ENCODE assay signal across 8 mouse cellular contexts in the genomic region with DNA sequence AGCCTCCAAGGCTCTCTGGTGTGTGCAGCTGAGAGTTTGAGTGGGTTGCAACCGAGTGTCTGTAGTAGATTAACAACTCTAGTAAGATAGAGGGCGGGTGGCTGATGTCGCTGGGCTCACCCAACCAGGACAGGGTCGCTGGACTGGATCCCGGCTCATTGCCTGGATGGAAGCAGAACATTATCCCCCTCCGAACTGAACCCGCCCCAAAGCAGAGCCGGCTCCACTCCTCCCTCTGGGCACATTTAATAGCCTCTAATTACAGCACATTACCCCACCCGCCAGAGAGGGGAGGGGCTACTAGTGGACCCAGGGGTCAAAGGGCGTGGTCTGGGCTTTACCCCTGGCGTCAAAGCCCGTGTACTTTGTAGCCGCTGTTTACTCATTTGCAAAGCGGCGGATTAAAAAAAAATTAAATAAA. TPM values are rescaled to one million over a fixed set of nuclear protein-coding genes. Genes with fewer than 3 reads are reported as not detected.
DNase-seq lines count a peak whose midpoint lies in the region; ATAC-seq lines count a peak whose summit lies in the region.

No protein-coding gene starts in this region.

- no peaks in the 10 kb centered on the region for H3K27me3 ChIP-seq in erythroblast, embryonic 14.5 days (ENCODE audit: control insufficient read depth)
- peaks cover 24% of the 10 kb centered on the region for H3K27me3 ChIP-seq in limb, embryonic 12.5 days
- H3K27me3 ChIP-seq in midbrain, embryonic 13.5 days = peaks cover 37% of the 10 kb centered on the region

- peak overlapping the region; percentile 82 for H3K4me2 ChIP-seq in limb, embryonic 12.5 days
- peak overlapping the region; percentile 87 for H3K4me2 ChIP-seq in midbrain, embryonic 13.5 days (replicated peaks)

- no peaks in the 10 kb centered on the region for H3K36me3 ChIP-seq in erythroblast, embryonic 14.5 days (ENCODE audit: control insufficient read depth)
- no peaks in the 10 kb centered on the region for H3K36me3 ChIP-seq in limb, embryonic 12.5 days
- no peaks in the 10 kb centered on the region for H3K36me3 ChIP-seq in midbrain, embryonic 13.5 days

- no peak for ATAC-seq in limb, embryonic 12.5 days (ENCODE audit: insufficient number of reproducible peaks, insufficient read depth, low FRiP score, low TSS enrichment, low read depth)
- no peak for ATAC-seq in midbrain, embryonic 13.5 days

- H3K9ac ChIP-seq in limb, embryonic 12.5 days (replicated peaks) = no peak overlapping the region
- H3K9ac ChIP-seq in midbrain, embryonic 13.5 days (replicated peaks) = peak overlapping the region; percentile 28; the same call in 1 of the 2 replicates

- no peak overlapping the region for H3K27ac ChIP-seq in limb, embryonic 12.5 days
- no peak overlapping the region for H3K27ac ChIP-seq in midbrain, embryonic 13.5 days

- H3K4me3 ChIP-seq in erythroblast, embryonic 14.5 days (replicated peaks) = peak overlapping the region; percentile 75
- H3K4me3 ChIP-seq in limb, embryonic 12.5 days (replicated peaks) = no peak overlapping the region
- peak overlapping the region; percentile 59; the same call in 1 of the 2 replicates for H3K4me3 ChIP-seq in midbrain, embryonic 13.5 days (replicated peaks)

- H3K9me3 ChIP-seq in erythroblast, embryonic 14.5 days (ENCODE audit: control insufficient read depth, low read length) = no peaks in the 10 kb centered on the region
- H3K9me3 ChIP-seq in limb, embryonic 12.5 days = no peaks in the 10 kb centered on the region
- H3K9me3 ChIP-seq in midbrain, embryonic 13.5 days = no peaks in the 10 kb centered on the region

- H3K4me1 ChIP-seq in erythroblast, embryonic 14.5 days (ENCODE audit: control insufficient read depth) = peaks cover 60% of the 10 kb centered on the region
- H3K4me1 ChIP-seq in limb, embryonic 12.5 days (replicated peaks) = peaks cover 34% of the 10 kb centered on the region
- peaks cover 32% of the 10 kb centered on the region for H3K4me1 ChIP-seq in midbrain, embryonic 13.5 days (replicated peaks)

- intact Hi-C loops in heart, postnatal 14 days (cut with DNase I) = loop anchor here (1.0 kb wide), 1 partner anchor 14 kb away; no protein-coding TSS in a partner anchor
- intact Hi-C loops in left cerebral cortex, postnatal 14 days (cut with DNase I) = no loop called here

- WGBS in limb, embryonic 12.5 days = 5% methylated on average over 15 of the region's 15 CpGs
- WGBS in midbrain, embryonic 13.5 days = 12% methylated on average over 15 of the region's 15 CpGs

- DNase-seq in B cell, adult 2 months = peak; percentile 39 to 44
- peak; percentile 73 for DNase-seq in MN1 (ENCODE audit: low spot score)
- peak; percentile 60 to 61 for DNase-seq in heart, postnatal 14 days
- DNase-seq in frontal cortex, postnatal 36 days (ENCODE audit: low spot score in 2 of 2) = no peak
- DNase-seq in left cerebral cortex, postnatal 14 days (ENCODE audit: low spot score in 2 of 2) = no peak

RNA-seq across cellular contexts. Expression of a gene that starts 1.1 kb away (rescaled TPM):
- polyA plus RNA-seq in erythroblast, embryonic 14.5 days (2012) = 0.46 and 0.58 TPM in 2 replicates
- 1 to 10 TPM; 1.6 to 2.0 TPM for total RNA-seq in heart, postnatal 14 days (2021)
- 19.3 and 19.7 TPM in 2 replicates for polyA plus RNA-seq in limb, embryonic 12.5 days (2016; fragmentation: Nextera tagmentation; extraction: Ambion mirVana)
- polyA plus RNA-seq in midbrain, embryonic 13.5 days (2015; fragmentation: Nextera tagmentation; extraction: Ambion mirVana) = 23.5 and 23.8 TPM in 2 replicates
- 1 to 10 TPM; 7.5 to 8.1 TPM for total RNA-seq in left cerebral cortex, postnatal 14 days (2021)

RNA-seq across cellular contexts. Expression of a gene that starts 10.8 kb away (rescaled TPM):
- 9.6 and 10.3 TPM in 2 replicates for polyA plus RNA-seq in erythroblast, embryonic 14.5 days (2012)
- 10 to 100 TPM; 11.2 to 13.9 TPM for total RNA-seq in heart, postnatal 14 days (2021)
- 7.6 and 10.5 TPM in 2 replicates for polyA plus RNA-seq in limb, embryonic 12.5 days (2016; fragmentation: Nextera tagmentation; extraction: Ambion mirVana)
- polyA plus RNA-seq in midbrain, embryonic 13.5 days (2015; fragmentation: Nextera tagmentation; extraction: Ambion mirVana) = 3.5 and 6.1 TPM in 2 replicates
- 10 to 100 TPM; 51.5 to 65.4 TPM for total RNA-seq in left cerebral cortex, postnatal 14 days (2021)

RNA-seq across cellular contexts. Expression of a gene that starts 19.8 kb away (rescaled TPM):
- polyA plus RNA-seq in erythroblast, embryonic 14.5 days (2012) = 162 and 179 TPM in 2 replicates
- 10 to 100 TPM; 39.7 to 50.7 TPM for total RNA-seq in heart, postnatal 14 days (2021)
- 105 and 122 TPM in 2 replicates for polyA plus RNA-seq in limb, embryonic 12.5 days (2016; fragmentation: Nextera tagmentation; extraction: Ambion mirVana)
- 66.5 and 68.6 TPM in 2 replicates for polyA plus RNA-seq in midbrain, embryonic 13.5 days (2015; fragmentation: Nextera tagmentation; extraction: Ambion mirVana)
- 10 to 100 TPM; 38.1 to 52.0 TPM for total RNA-seq in left cerebral cortex, postnatal 14 days (2021)

RNA-seq across cellular contexts. Expression of a gene that starts 19.9 kb away (rescaled TPM):
- polyA plus RNA-seq in erythroblast, embryonic 14.5 days (2012) = 111 and 222 TPM in 2 replicates
- total RNA-seq in heart, postnatal 14 days (2021) = 100 to 1,000 TPM; 627 to 727 TPM
- 1,079 and 1,120 TPM in 2 replicates for polyA plus RNA-seq in limb, embryonic 12.5 days (2016; fragmentation: Nextera tagmentation; extraction: Ambion mirVana)
- polyA plus RNA-seq in midbrain, embryonic 13.5 days (2015; fragmentation: Nextera tagmentation; extraction: Ambion mirVana) = 1,603 and 1,658 TPM in 2 replicates
- total RNA-seq in left cerebral cortex, postnatal 14 days (2021) = 100 to 1,000 TPM; 402 to 429 TPM

RNA-seq across cellular contexts. Expression of a gene that starts 20.1 kb away (rescaled TPM):
- not detected in 2 replicates for polyA plus RNA-seq in erythroblast, embryonic 14.5 days (2012)
- total RNA-seq in heart, postnatal 14 days (2021) = 1 to 10 TPM; 1.1 to 2.7 TPM
- not detected in 2 replicates for polyA plus RNA-seq in limb, embryonic 12.5 days (2016; fragmentation: Nextera tagmentation; extraction: Ambion mirVana)
- not detected in 2 replicates for polyA plus RNA-seq in midbrain, embryonic 13.5 days (2015; fragmentation: Nextera tagmentation; extraction: Ambion mirVana)
- total RNA-seq in left cerebral cortex, postnatal 14 days (2021) = not detected

Comparison
In these comparisons a context has a peak if more than half of its experiments do, and no peak if none do; other contexts are left out.
1. DNase-seq: peak in B cell, adult 2 months (2 of 2), MN1 (single experiment) and heart, postnatal 14 days (2 of 2); none in frontal cortex, postnatal 36 days (0 of 2) and left cerebral cortex, postnatal 14 days (0 of 2).
2. RNA of a gene that starts 1.1 kb away (polyA plus RNA-seq): 23.5 to 23.8 TPM in midbrain, embryonic 13.5 days and 19.3 to 19.7 TPM in limb, embryonic 12.5 days; 0.46 to 0.58 TPM in erythroblast, embryonic 14.5 days; every median in the first group is over 10 times any median in the second.